Mouse (Mus musculus) gastrocnemius, adult 8-10 months (tissue): ENCODE results near the gene Syne2. TPM values are rescaled to one million over a fixed set of nuclear protein-coding genes. Genes with fewer than 3 reads are reported as not detected.
A peak's percentile ranks its signal among the peaks of the same experiment; 100 is the strongest.
"Not testable (repeated sequence)": the region's sequence is repeated elsewhere in the genome, so short reads cannot be mapped to it uniquely, and the experiment has no call there.

Experiments used
- DNase-seq, 2 experiments: peaks; one replicate each; pipeline ENCODE4 v3.0.0; 2022; ENCODE audit warnings: low spot score in 2 of 2
- microRNA-seq: library from miRNA; unstranded; fragments of <30 nt; microRNA quantifications from one replicate; pipeline ENCODE4 v1.2.0, GENCODE M21; 2022
- total RNA-seq, 4 experiments: library from RNA; stranded (reverse); gene quantifications; 2 replicates each; pipeline ENCODE4 v1.2.4; 2022

Gene Syne2
- total RNA-seq, 4 experiments from 2014 or later = 12.3 to 15.0 (median 13.9) TPM

DNA sequence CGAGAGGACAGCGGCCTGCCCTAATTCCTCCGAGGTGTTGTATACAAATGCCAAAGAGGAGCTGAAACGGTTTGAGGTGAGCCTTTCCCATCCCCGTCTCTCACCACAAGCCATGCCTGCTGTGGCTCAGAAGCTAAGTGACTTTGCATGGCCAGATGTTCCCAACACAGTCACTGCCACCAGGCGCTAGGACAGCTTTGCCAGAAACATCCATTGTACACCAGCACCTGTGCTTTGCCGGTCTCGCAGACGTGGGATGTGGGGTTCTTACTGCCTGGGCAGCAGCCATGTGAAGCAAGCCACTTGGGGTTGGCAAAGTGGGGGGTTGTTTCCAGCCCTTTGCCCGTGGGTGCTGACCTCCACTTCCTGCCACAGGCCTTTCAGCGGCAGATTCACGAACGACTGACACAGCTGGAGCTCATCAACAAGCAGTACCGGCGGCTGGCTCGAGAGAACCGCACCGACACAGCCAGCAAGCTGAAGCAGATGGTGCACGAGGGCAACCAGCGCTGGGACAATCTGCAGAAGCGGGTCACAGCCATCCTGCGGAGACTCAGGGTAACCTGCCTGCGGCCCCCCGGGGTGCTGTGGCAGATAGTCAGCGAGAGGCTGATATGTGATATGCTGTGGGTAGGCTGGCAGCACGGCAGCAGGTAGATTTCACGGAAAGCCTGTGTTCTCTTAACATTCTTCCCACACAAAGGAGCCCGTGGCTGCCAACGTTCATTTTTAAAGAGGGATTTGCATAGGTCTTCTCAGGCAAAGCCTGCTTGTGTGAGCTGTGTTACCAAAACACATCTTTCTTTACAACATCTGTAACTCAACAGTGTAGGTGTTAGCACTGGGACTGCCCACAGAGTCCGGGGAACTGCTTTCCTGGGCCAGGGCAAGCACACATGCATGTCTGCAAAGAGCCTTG lies 277.4 kb downstream of the Syne2 start:
- no peak for DNase-seq

- no peak for DNase-seq
Observed at GRCm38 (mm10) chr12:76102621-76103020, 284.7 kb downstream of the Syne2 start.

GRCm38 (mm10) chr12:76104596-76105351 lies 286.8 kb downstream of the Syne2 start:
- DNase-seq = peak; percentile 84 to 90

- no peak for DNase-seq
Observed at GRCm38 (mm10) chr12:76109646-76110405, 291.9 kb downstream of the Syne2 start.

DNA sequence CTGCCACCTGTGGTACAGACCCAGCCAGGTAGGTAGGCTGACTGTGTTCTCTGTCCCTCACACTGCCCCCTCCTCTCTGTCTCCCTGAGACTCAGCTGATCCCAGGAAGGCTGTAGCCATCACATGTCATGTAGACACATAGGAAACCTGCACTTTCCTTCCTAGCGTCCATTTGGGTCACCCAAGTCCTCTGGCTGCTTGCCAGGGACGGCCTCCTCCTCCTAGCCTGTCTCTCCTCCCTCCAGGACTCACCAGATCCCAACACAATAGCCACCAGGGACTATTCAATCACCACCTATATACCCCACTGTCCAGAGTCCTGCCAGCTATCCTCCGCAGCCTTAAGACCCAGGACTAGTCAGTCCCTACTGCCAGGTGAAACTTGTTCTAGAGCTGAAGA lies 293.1 kb downstream of the Syne2 start:
- no peak for DNase-seq

GRCm38 (mm10) chr12:76116577-76116976 lies 298.6 kb downstream of the Syne2 start:
- no peak for DNase-seq

DNA sequence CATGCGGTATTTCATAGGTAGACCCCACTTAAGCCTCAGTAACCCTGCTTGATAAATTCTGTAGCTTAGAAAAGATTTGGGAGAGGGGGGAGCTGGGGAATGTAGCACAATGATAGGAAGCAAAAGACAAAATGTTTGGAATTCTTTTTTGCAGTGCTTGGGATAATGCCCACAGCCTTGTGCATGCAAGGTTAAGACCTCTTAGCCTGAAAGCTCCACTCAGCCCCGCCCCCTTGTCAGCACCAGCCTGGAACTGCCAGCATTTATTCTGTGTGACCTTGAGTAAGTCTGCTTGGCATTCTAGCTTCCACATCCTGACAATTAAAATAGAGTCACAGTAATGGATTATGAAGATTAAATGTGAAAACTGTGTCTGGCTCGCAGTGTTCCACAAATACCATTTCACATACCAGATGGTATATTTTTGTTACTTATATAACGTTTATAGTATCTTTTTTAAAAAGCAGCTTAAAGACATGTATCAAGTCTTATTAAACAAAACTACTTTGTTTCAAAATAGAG lies 299.8 kb downstream of the Syne2 start:
- no peak for DNase-seq

DNA sequence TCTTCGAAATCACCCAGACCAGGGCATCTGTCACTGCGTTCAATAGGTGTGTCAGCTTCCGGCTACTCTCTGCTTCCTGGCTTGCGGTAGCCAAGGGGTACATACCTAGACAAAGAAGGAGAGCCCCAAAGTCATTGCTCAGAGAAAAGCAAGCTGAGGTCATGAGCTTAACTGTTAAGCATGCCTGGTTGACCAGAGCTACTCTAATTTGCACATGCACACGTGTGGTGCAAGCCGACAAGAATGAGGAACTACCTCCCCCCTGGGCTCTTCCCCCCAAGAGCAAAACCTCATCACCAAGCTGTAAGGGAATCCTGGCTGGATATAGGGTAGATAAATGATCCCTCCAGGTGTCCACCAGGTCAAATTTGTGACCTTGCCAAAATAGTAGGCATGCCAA lies 305.3 kb downstream of the Syne2 start:
- no peak for DNase-seq

DNA sequence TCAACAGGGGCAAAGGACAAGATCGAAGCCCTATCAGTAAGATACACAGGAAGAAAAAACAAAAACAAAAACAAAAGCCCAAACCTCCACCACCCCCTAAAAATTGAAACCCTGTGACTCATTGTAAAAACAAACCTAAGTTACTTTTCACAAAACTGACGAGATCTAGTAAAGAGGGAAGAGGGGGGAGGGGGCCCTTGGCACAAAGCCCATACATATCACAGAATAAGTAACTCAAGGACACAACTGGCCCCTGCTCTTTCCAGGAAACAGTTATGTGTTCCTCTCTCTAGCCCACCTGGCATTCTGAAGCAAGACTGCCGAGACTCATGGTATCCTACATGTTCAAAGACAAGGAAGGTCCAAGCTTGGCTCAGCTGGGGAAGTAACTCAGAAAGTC lies 310.4 kb downstream of the Syne2 start:
- no peak for DNase-seq

DNA sequence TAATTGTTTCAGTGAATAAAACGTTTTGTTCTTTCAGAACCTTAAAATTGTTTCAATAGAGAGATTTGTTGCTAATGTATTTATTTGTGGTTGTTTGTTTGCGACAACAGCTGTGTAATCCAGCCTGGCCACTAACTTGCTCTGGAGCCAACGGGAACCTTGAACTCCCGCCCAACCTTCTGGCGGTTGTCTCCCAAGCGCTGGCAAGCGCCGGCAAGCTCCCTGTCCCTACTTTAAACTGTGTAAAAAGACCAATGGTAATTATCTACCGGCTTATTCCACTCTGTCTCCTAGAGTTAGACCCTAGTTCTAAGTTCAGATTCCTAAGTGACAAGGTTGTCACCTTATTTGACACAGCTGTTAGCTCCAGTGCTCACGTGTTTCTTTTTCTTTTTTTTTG lies 310.9 kb downstream of the Syne2 start:
- peak in 1 of 2 experiments; percentile 40 for DNase-seq

- no peak for DNase-seq
Observed at GRCm38 (mm10) chr12:76130281-76130680, 312.3 kb downstream of the Syne2 start.

- no peak for DNase-seq
Observed at GRCm38 (mm10) chr12:76130891-76131290, 313.0 kb downstream of the Syne2 start.

GRCm38 (mm10) chr12:76132591-76132990 lies 314.7 kb downstream of the Syne2 start:
- DNase-seq = no peak

DNA sequence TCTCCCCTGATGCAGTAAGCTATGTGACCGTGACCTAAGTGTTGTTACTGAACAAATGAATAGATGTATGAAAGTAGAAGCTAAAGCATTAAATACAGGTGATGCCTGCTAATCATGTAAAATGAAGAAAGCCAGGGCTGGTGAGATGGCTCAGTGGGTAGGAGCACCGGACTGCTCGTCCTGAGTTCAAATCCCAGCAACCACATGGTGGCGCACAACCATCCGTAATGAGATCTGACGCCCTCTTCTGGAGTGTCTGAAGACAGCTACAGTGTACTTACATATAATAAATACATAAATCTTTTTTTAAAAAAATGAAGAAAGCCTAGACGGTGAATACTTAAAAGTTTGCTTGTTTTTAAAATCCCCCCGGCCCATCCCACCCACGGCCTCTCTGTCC lies 315.1 kb downstream of the Syne2 start:
- DNase-seq = not testable (repeated sequence)

DNA sequence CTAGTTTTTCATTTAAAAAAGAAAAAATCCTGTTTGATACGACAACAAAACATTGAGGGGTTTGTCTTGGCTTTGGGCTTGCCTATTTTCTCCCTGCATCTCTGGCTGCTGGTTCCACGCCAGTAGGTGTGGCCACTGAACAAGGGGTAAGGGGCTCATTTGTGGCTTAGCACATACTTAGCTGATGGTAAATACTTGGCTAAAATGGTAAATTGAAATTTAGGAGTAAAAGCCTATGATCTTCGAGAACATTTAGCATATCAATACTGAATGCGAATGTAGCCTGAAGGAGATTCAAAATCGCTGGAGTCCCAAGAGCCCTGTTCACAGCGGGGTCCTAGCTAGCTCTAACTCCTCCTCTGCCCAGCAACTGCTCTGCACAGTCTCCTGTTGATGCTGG lies 318.8 kb downstream of the Syne2 start:
- no peak for DNase-seq

DNA sequence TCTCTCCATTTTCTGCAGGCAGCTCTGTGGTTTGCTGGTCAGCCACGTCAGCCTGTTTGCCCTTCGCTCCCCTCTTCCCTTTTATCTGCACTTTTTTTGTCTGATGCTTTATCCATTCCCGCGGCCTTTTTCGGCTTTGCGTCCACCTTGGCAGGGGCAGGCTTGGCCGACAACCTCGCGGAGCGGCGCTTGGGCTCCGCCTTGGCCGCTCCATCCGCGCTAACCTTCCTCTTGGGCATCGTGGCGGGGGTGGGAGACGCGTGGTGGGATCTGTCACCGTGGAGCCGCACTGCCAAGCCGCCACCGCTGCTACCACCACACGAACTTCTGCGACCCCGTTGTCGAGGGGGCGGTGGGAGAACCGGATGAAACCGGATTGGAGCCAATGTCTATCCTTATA lies 334.5 kb downstream of the Syne2 start:
- DNase-seq = not testable (repeated sequence)

Small RNA genes lying within 50 kb of the gene (microRNA-seq; reads per million reads assigned to microRNA genes)
- not detected for gene Mir5101

Other genes starting within 250 kb of the Syne2 start
- 10 to 100 TPM; 32.3 to 37.5 (median 33.5) TPM for gene Ppp2r5e, start 221.9 kb upstream of the Syne2 start, total RNA-seq
- 1 to 10 TPM; 2.2 to 2.9 (median 2.4) TPM for gene Wdr89, start 148.6 kb upstream of the Syne2 start, total RNA-seq
- 10 to 100 TPM; 13.4 to 15.9 (median 13.9) TPM for gene Sgpp1, start 82.4 kb upstream of the Syne2 start, total RNA-seq